Mouse (Mus musculus): ENCODE measurements around the gene Pip5kl1. TPM values are rescaled to one million over a fixed set of nuclear protein-coding genes. Genes with fewer than 3 reads are reported as not detected.
A peak's percentile ranks its signal among the peaks of the same experiment; 100 is the strongest.

Gene Pip5kl1
- total and polyA plus RNA-seq, 2 experiments, result not detected

GRCm38 (mm10) chr2:32541986-32542573, 32.5 kb upstream of the Pip5kl1 start:
- 89% methylated on average over 4 of the region's 4 CpGs for WGBS
- peaks cover 64% of the 10 kb centered on the region for H3K79me2 ChIP-seq (ENCODE audit: control insufficient read depth, insufficient read depth, low read length)
- H3K27me3 ChIP-seq (ENCODE audit: control insufficient read depth, insufficient read depth, low read length), result no peaks in the 10 kb centered on the region
- no peak overlapping the region for H3K4me3 ChIP-seq (ENCODE audit: insufficient read depth, low read depth, low read length)
- DNase-seq (ENCODE audit: extremely low read depth, low read depth, low spot score), result no peak
- H3K27ac ChIP-seq (replicated peaks; ENCODE audit: insufficient read depth, low read depth, low read length), result no peak overlapping the region
- no peak overlapping the region for H3K9ac ChIP-seq (ENCODE audit: low read depth, low read length)
- TF ChIP-seq POLR2A (IDR thresholded peaks at IDR 0.05; ENCODE audit: extremely low read depth, insufficient read depth, low read length) (no peak), CTCF (IDR thresholded peaks at IDR 0.05; ENCODE audit: low read depth, low read length) (no peak)
- peaks cover 26% of the 10 kb centered on the region for H3K4me1 ChIP-seq (ENCODE audit: control insufficient read depth, insufficient read depth, low read length)
- peaks cover 2% of the 10 kb centered on the region; the same call in 1 of the 2 replicates for H3K36me3 ChIP-seq (ENCODE audit: control insufficient read depth, insufficient read depth, low read length)

GRCm38 (mm10) chr2:32543031-32543449, 31.6 kb upstream of the Pip5kl1 start:
- H3K4me3 ChIP-seq (ENCODE audit: insufficient read depth, low read depth, low read length), result no peak overlapping the region
- no peaks in the 10 kb centered on the region for H3K27me3 ChIP-seq (ENCODE audit: control insufficient read depth, insufficient read depth, low read length)
- no peak overlapping the region for H3K9ac ChIP-seq (ENCODE audit: low read depth, low read length)
- DNase-seq (ENCODE audit: extremely low read depth, low read depth, low spot score), result peak; percentile 43
- peaks cover 26% of the 10 kb centered on the region for H3K4me1 ChIP-seq (ENCODE audit: control insufficient read depth, insufficient read depth, low read length)
- H3K27ac ChIP-seq (replicated peaks; ENCODE audit: insufficient read depth, low read depth, low read length), result no peak overlapping the region
- TF ChIP-seq CTCF (IDR thresholded peaks at IDR 0.05; ENCODE audit: low read depth, low read length) (no peak), POLR2A (IDR thresholded peaks at IDR 0.05; ENCODE audit: extremely low read depth, insufficient read depth, low read length) (no peak)
- peaks cover 63% of the 10 kb centered on the region for H3K79me2 ChIP-seq (ENCODE audit: control insufficient read depth, insufficient read depth, low read length)
- peaks cover 2% of the 10 kb centered on the region; the same call in 1 of the 2 replicates for H3K36me3 ChIP-seq (ENCODE audit: control insufficient read depth, insufficient read depth, low read length)
- WGBS, result 45% methylated on average over 3 of the region's 3 CpGs

- Histone ChIP-seq H3K4me1 (ENCODE audit: control insufficient read depth, insufficient read depth, low read length) (peaks cover 13% of the 10 kb centered on the region), H3K4me3 (ENCODE audit: insufficient read depth, low read depth, low read length) (no peak overlapping the region), H3K9ac (ENCODE audit: low read depth, low read length) (no peak overlapping the region), H3K79me2 (ENCODE audit: control insufficient read depth, insufficient read depth, low read length) (peaks cover 56% of the 10 kb centered on the region), H3K36me3 (ENCODE audit: control insufficient read depth, insufficient read depth, low read length) (peaks cover 2% of the 10 kb centered on the region; the same call in 1 of the 2 replicates), H3K27me3 (ENCODE audit: control insufficient read depth, insufficient read depth, low read length) (no peaks in the 10 kb centered on the region), H3K27ac (replicated peaks; ENCODE audit: insufficient read depth, low read depth, low read length) (no peak overlapping the region)
- WGBS, result 39% methylated on average over 1 of the region's 1 CpGs
- TF ChIP-seq POLR2A (IDR thresholded peaks at IDR 0.05; ENCODE audit: extremely low read depth, insufficient read depth, low read length), result no peak
- TF ChIP-seq CTCF (IDR thresholded peaks at IDR 0.05; ENCODE audit: low read depth, low read length), result no peak
- DNase-seq (ENCODE audit: extremely low read depth, low read depth, low spot score), result peak; percentile 78
Observed at GRCm38 (mm10) chr2:32546951-32547350, 27.6 kb upstream of the Pip5kl1 start.

- Histone ChIP-seq H3K27me3 (ENCODE audit: control insufficient read depth, insufficient read depth, low read length) (no peaks in the 10 kb centered on the region), H3K4me1 (ENCODE audit: control insufficient read depth, insufficient read depth, low read length) (peaks cover 9% of the 10 kb centered on the region), H3K36me3 (ENCODE audit: control insufficient read depth, insufficient read depth, low read length) (peaks cover 2% of the 10 kb centered on the region; the same call in 1 of the 2 replicates), H3K4me3 (ENCODE audit: insufficient read depth, low read depth, low read length) (no peak overlapping the region), H3K9ac (ENCODE audit: low read depth, low read length) (no peak overlapping the region), H3K79me2 (ENCODE audit: control insufficient read depth, insufficient read depth, low read length) (peaks cover 53% of the 10 kb centered on the region), H3K27ac (replicated peaks; ENCODE audit: insufficient read depth, low read depth, low read length) (no peak overlapping the region)
- peak; percentile 52 for DNase-seq (ENCODE audit: extremely low read depth, low read depth, low spot score)
- WGBS, result 28% methylated on average over 5 of the region's 5 CpGs
- no peak for TF ChIP-seq CTCF (IDR thresholded peaks at IDR 0.05; ENCODE audit: low read depth, low read length)
- TF ChIP-seq POLR2A (IDR thresholded peaks at IDR 0.05; ENCODE audit: extremely low read depth, insufficient read depth, low read length), result no peak
Observed at GRCm38 (mm10) chr2:32547380-32547779, 27.2 kb upstream of the Pip5kl1 start.

- peaks cover 2% of the 10 kb centered on the region; the same call in 1 of the 2 replicates for H3K36me3 ChIP-seq (ENCODE audit: control insufficient read depth, insufficient read depth, low read length)
- H3K27me3 ChIP-seq (ENCODE audit: control insufficient read depth, insufficient read depth, low read length), result no peaks in the 10 kb centered on the region
- H3K9ac ChIP-seq (ENCODE audit: low read depth, low read length), result no peak overlapping the region
- peaks cover 9% of the 10 kb centered on the region for H3K4me1 ChIP-seq (ENCODE audit: control insufficient read depth, insufficient read depth, low read length)
- peaks cover 47% of the 10 kb centered on the region; the same call in 1 of the 2 replicates for H3K79me2 ChIP-seq (ENCODE audit: control insufficient read depth, insufficient read depth, low read length)
- H3K4me3 ChIP-seq (ENCODE audit: insufficient read depth, low read depth, low read length), result no peak overlapping the region
- no peak for DNase-seq (ENCODE audit: extremely low read depth, low read depth, low spot score)
- WGBS, result 75% methylated on average over 7 of the region's 7 CpGs
- TF ChIP-seq CTCF (IDR thresholded peaks at IDR 0.05; ENCODE audit: low read depth, low read length) (no peak), POLR2A (IDR thresholded peaks at IDR 0.05; ENCODE audit: extremely low read depth, insufficient read depth, low read length) (no peak)
- no peak overlapping the region for H3K27ac ChIP-seq (replicated peaks; ENCODE audit: insufficient read depth, low read depth, low read length)
Observed at GRCm38 (mm10) chr2:32547964-32548739, 26.4 kb upstream of the Pip5kl1 start.
